Mouse (Mus musculus) G1E (cell line): Measurements from ENCODE around the gene Spag8.

ENCODE experiments used
- CTCF ChIP-seq: IDR thresholded peaks from 2 replicates; pipeline ENCODE4 v1.5.1; 2012; ENCODE audit warnings: low read depth, low read length, inconsistent platforms, mixed read lengths
- GATA2 ChIP-seq: IDR thresholded peaks from 2 replicates; pipeline ENCODE4 v1.6.1; 2012; ENCODE audit warnings: low read depth, low read length, inconsistent platforms, borderline replicate concordance

DNA sequence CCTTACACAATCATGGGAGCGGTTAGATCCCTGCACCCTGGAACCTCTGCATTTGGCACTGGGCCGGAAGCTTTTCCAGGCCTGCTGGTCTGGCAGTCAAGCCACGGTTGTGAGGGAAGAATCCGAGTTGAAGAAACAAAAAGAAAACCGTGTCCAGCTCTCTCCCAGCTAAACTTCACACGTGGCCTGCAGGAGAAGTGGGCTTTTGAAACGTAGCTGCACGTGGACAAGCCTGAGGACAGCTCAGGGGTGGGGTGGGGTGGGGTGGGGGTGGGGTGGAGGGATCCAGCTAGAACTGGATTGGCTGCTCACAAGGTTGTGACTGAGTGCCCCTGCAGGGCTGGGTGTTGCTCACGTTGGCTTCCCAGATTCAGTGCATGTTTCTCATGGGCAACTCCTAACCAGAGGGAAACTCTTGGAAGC, 41.9 kb upstream of the Spag8 start:
- TF ChIP-seq CTCF, result no peak
- no peak for TF ChIP-seq GATA2
